Mouse (Mus musculus) urinary bladder, postnatal 25 days (tissue): ENCODE data around the gene Vav2.
A peak's percentile ranks its signal among the peaks of the same experiment; 100 is the strongest.

Source experiments
- DNase-seq: peaks from one replicate; pipeline ENCODE4 v3.0.0; 2022; ENCODE audit warnings: low spot score

Vav2 gene

DNA sequence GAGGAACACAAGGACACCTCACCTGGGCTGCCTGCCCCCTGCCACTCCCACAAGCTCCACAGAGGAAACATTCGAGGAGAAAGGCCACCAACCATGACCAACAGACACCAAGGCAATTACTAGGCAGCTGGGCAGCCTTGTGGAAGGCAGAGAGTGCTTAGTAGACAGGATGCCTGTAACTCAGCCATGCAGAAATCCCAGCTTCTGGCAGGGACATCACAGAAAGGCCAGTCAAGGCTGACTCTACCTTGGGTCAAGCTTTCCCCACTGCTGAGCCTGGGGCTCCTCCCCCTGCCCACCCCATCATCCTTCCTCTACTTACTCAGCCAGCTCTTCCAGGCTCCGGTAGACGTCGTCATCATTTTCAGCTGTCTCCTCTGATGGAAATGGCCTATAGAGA is 108.2 kb downstream of the Vav2 start:
- DNase-seq, result no peak

DNA sequence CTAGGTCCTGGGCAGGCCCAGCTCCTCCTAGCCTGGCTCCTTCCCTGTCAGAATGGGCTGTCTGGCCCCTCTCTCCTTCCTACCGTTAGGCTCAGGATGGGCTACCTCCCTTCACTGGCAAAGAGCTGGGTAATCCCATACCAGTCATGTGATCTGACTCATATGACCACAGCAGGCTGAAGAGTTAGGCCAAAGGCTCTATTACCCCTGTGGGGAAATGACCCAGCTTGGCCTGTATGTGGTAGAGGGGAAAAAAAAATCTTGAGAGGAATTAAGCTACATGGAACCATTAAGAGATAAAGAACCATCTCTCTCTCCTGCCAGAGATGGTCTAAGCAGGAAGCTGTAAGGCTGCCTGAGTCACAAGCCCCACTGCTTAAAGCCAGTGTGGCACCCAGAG is 108.6 kb downstream of the Vav2 start:
- no peak for DNase-seq

DNA sequence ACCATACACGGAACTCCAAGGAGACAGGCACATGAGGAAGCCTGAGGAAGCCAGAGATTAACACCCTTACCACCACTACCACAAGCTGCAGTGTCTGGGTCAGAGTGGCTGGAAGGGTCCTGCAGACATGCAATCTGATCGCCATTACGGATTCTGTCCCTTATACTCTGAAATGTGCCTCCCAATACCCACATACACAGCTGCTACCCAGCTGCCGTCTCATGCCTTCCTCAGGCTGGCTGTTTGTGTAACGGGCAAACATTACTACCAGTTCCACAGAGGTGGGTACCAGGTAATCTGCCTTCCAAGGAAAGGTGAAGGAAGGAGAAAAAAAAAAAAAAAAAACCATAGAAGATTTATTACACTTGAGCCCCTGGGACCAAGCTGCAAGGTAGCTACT is 110.7 kb downstream of the Vav2 start:
- no peak for DNase-seq

DNA sequence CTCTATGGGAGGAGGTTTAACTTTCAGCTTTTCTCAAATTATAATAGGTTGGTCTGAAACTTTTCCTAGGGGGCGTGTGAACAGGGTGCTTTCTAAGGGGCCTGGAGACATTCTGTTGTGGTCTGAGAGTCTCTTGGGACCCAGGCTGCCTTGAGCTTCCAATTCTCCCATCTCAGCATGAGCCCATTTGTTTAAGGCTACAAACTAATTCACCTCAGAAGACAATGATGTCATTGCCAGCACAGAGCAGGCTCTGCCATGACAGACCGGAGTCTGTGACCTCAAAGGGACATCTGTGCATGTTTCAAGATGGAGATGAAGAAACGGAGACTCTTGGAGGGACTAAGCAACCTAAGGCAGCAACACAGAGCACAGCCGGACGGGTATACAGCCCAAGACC is 112.6 kb downstream of the Vav2 start:
- DNase-seq, result no peak

DNA sequence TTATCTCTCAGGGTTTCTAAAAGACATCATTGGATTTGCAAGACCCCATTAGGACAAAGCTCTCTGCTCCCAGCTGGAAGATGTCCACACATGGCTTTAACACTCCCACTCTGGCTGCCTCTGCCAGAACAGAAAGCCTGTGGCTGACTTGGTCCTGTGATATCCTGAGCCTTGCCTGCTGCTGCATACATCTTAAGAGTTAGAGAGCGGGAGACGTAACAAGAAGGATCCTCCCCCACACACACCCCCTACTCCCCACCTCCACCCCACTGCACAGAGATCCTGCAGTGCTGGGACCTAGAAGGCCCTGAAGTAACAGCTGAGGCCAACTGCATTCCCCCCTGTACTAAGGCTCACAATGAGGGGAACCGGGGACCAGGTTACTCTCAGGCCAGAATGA is 114.3 kb downstream of the Vav2 start:
- no peak for DNase-seq

DNA sequence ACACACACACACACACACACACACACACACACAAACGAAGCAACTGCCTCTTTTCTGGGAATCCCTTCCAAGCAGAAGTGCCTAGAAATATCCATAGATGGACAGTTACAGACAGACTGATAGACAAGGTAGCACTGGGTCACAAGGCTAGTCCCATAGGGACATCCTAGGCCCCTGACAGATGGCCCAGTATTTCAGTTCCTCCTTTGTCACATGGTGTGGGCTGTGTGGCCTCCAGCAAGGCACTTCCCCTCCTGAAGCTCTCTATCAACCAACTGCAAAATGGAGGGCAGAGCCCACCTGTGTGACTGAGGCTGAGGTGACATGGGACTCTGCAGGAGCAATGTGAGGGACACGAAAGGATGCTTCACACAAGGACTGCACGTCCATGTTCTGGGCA is 115.2 kb downstream of the Vav2 start:
- DNase-seq, result no peak

- DNase-seq, result no peak
These were observed 115.9 kb downstream of the Vav2 start for GRCm38 (mm10) chr2:27310908-27311307.

DNA sequence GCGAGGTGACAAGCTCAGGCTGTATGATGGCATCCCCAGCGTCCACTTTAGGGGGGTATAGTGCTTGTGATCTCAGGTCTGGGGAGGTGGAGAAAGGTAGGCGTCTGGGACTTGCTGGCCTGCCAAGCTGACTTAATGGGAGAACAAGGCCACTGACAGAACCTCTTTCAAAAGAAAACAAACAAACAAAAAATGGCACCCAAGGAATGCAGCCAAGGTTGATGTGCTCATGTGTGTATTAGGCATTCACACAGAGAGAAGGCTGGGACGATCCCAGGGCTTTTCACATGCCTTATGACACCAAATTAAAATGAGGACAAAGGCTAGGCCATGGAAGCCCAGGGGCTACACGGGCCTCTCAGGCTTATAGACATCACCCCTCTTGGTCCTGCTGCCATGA is 116.6 kb downstream of the Vav2 start:
- no peak for DNase-seq

DNA sequence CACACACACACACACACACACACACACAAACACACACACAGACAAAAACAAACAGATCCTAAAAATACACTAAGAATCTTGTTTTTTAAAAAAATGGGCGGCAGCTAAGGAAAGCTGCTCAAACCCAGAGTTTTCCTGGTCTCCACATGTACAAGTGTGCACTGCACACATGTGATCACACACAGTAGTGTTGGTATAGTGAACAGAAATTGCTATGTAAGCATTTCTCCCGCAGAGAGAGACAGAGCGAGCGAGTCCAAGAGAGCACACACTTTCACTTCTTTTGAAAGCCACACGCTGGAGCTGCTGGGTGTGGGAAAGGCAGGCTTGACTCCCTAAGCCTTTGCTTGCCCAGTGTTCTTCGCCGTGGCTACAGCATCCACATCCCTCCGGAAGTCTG is 120.2 kb downstream of the Vav2 start:
- no peak for DNase-seq

GRCm38 (mm10) chr2:27304741-27305140 is 122.1 kb downstream of the Vav2 start:
- DNase-seq, result peak; percentile 40

DNA sequence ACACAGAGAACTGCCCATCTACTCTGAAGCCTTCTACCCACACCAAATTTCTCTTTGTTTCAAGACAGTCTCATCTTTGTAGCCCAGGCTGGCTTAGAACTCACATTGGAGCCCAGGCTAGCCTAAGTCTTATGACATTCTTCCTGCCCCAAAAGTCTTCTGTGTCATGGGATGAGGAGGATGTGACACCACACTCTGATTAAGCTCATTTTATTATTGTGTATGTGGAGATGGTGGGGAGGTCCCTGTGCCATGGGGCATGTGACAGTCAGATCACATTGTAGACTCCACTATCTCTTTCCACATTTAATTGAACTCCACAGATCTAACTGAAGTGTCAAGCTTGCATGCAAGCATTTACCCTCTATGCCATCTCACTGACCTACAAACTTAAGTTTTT is 122.8 kb downstream of the Vav2 start:
- DNase-seq, result no peak

DNA sequence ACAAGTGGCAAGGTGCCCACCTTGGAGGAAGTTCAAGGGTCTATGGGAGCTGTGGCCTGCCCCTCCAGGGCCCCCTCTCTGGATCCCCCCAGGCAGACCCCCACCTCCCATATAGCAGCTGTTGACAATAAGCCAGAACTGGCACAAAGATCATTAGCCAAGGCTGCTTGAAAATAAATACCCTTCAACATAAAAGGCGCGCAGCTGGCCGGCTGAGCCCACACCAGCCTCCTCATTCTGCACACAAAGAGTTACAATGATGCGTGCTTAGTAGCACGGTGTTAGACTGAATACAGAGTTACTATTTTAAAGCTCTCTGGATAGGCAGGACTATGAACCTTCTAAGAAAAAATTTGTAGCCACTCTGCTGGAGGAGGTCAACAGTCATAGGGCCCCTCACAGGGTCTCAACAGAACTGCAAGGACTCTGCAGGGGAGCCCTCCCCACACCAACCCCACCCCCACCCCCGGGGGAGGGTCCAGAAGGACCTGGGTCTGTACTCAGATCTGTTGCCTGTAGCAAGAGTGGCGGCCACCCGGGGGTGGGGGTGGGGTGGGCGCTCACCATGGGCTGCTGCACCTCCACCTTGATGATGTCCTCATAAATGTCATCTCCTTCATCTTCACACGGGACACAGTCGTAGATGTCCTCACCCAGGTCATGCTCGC is 125.3 kb downstream of the Vav2 start:
- DNase-seq, result no peak

DNA sequence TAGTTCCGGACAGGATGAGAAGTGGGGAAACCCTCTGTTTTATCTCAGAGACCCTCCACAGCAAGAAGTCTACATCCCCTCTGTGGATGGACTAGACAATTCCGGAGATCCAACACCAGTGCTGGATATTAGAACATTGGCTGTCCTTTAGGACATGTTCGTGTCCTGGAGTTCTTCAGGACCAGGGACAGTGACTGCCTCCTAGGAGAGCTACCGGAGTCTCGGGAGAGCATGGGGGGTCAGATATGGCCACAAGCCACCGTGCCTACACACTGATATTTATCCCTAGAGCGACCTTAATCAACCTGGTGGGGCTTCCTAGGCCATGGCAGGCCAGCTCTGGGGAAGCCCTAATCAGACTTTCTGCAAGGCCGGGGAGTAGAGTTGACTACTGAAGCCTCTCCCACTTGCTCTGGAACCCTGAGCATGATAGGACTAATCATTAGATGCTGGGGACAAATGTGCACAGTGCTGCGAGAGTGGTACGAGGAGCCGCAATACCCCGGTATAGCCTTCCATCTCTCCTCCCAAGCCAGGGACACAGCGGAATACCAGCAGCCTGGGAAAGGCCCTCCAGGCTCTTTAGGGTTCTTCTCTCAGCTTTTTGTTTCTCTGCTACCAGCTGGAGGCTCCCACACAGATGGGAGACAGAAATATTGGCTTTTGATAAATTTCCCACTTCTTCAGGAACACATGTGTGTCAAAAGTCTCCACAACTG is 125.9 kb downstream of the Vav2 start:
- DNase-seq, result no peak

GRCm38 (mm10) chr2:27296656-27297406 is 130.0 kb downstream of the Vav2 start:
- no peak for DNase-seq

GRCm38 (mm10) chr2:27294777-27295176 is 132.1 kb downstream of the Vav2 start:
- DNase-seq, result no peak

GRCm38 (mm10) chr2:27289019-27289418 is 137.8 kb downstream of the Vav2 start:
- DNase-seq, result peak; percentile 78

GRCm38 (mm10) chr2:27286971-27287710 is 139.7 kb downstream of the Vav2 start:
- DNase-seq, result no peak

- DNase-seq, result no peak
These were observed 142.4 kb downstream of the Vav2 start for GRCm38 (mm10) chr2:27284441-27284840.

- DNase-seq, result no peak
These were observed 145.1 kb downstream of the Vav2 start for GRCm38 (mm10) chr2:27281771-27282170.

DNA sequence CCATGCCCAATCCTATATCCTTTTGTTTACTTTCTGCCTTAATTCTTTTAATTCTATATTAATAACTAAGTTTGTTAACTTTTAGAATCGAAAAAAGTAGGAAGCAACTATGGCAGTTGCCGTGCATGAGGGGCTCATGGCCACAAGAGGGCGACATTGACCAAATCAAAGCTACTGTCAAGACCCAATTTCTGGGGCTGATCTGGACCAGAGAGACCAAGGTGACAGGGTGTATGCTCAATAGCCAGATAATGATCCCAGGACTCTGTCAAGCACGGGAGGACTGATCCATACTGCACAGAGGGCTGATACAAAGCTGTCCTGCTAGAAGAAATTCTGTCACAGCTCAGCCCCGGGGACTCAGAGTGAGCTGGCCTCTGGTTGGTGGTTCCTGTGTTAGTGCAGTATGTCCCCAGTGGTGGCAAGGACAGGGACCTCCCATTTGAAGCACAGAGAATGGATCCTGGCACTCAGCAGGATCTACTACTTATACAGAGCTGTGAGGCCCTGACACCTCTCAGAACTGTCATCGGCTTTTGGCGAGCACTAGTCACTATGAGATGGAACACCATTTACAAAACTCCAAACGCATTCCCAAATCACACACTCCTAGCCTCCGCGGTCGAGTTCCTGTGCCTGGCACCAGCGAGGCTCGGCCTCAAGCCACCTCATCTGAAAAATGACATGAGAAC is 145.8 kb downstream of the Vav2 start:
- peak; percentile 75 for DNase-seq

GRCm38 (mm10) chr2:27278859-27279258 is 148.0 kb downstream of the Vav2 start:
- no peak for DNase-seq

DNA sequence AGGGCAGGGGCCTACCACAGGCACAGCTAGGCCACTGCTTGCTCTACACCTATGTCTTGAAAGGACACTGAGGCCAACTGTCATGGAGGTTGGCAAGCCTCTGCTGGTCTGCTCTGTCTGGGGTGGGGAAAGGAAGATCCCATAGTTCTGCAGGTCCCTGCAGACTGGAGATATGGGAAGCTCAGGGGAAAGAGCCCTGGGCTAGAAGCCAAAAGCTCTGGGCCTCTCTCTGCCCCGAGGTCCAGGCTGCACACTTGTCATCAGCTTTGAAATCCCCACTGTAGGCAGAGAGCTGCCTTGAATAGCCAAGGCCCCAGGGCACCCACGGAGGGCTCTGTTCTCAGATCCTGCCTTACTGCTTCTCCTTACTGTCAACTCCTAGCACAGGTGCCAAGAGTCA is 158.5 kb downstream of the Vav2 start:
- no peak for DNase-seq
